Mouse (Mus musculus) frontal cortex, adult (tissue): ENCODE data around the gene Tef.

ENCODE experiments used
- ATAC-seq: cut with Nextera tagmentation; 2 replicates; pipeline ENCODE4 v1.9.2; 2017; ENCODE audit warnings: mild to moderate bottlenecking, moderate library complexity, mixed read lengths; ENCODE audit not compliant: low TSS enrichment

Tef gene

GRCm38 (mm10) chr15:81798421-81798820, 3.8 kb upstream of the Tef start:
- ATAC-seq, result no peak

GRCm38 (mm10) chr15:81800391-81800790, 1.8 kb upstream of the Tef start:
- ATAC-seq, result no peak

GRCm38 (mm10) chr15:81802941-81803351, 725 bp downstream of the Tef start:
- peak; percentile 68 for ATAC-seq

- no peak for ATAC-seq
Measured at GRCm38 (mm10) chr15:81803425-81803951, 1.3 kb downstream of the Tef start.

GRCm38 (mm10) chr15:81804172-81804571, 2.0 kb downstream of the Tef start:
- no peak for ATAC-seq

- ATAC-seq, result no peak
Measured at GRCm38 (mm10) chr15:81804883-81805282, 2.7 kb downstream of the Tef start.

- ATAC-seq, result no peak
Measured at GRCm38 (mm10) chr15:81805624-81806023, 3.4 kb downstream of the Tef start.

- ATAC-seq, result no peak
Measured at GRCm38 (mm10) chr15:81806621-81807404, 4.6 kb downstream of the Tef start.

- ATAC-seq, result no peak
Measured at GRCm38 (mm10) chr15:81808799-81809198, 6.6 kb downstream of the Tef start.

- no peak for ATAC-seq
Measured at GRCm38 (mm10) chr15:81809550-81809949, 7.3 kb downstream of the Tef start.

- peak; percentile 32 for ATAC-seq
Measured at GRCm38 (mm10) chr15:81810150-81810549, 7.9 kb downstream of the Tef start.

GRCm38 (mm10) chr15:81810671-81811598, 8.7 kb downstream of the Tef start:
- ATAC-seq, result peak; percentile 83

- ATAC-seq, result no peak
Measured at GRCm38 (mm10) chr15:81811599-81811996, 9.4 kb downstream of the Tef start.

- no peak for ATAC-seq
Measured at GRCm38 (mm10) chr15:81812287-81812686, 10.1 kb downstream of the Tef start.

- no peak for ATAC-seq
Measured at GRCm38 (mm10) chr15:81812696-81813631, 10.7 kb downstream of the Tef start.

- ATAC-seq, result no peak
Measured at GRCm38 (mm10) chr15:81813986-81814705, 11.9 kb downstream of the Tef start.

- ATAC-seq, result no peak
Measured at GRCm38 (mm10) chr15:81814716-81815370, 12.6 kb downstream of the Tef start.

GRCm38 (mm10) chr15:81818404-81818803, 16.2 kb downstream of the Tef start:
- no peak for ATAC-seq

- ATAC-seq, result no peak
Measured at GRCm38 (mm10) chr15:81822631-81823030, 20.4 kb downstream of the Tef start.

- no peak for ATAC-seq
Measured at GRCm38 (mm10) chr15:81824832-81825231, 22.6 kb downstream of the Tef start.
